Mouse (Mus musculus): ENCODE data around the gene Agrp.
"Not testable (repeated sequence)": the region's sequence is repeated elsewhere in the genome, so short reads cannot be mapped to it uniquely, and the experiment has no call there.

Agrp gene

GRCm38 (mm10) chr8:105602540-105602939 lies 34.7 kb downstream of the Agrp start:
- DNase-seq (ENCODE audit: low read depth in 1 of 2, low spot score in 2 of 2): not testable (repeated sequence)

GRCm38 (mm10) chr8:105601301-105601700 lies 35.9 kb downstream of the Agrp start:
- DNase-seq (ENCODE audit: low read depth in 1 of 2, low spot score in 2 of 2): no peak

- no peak for DNase-seq (ENCODE audit: low read depth in 1 of 2, low spot score in 2 of 2)
Measured at GRCm38 (mm10) chr8:105598777-105599176, 38.4 kb downstream of the Agrp start.

- peak in 1 of 2 experiments; percentile 56 for DNase-seq (ENCODE audit: low read depth in 1 of 2, low spot score in 2 of 2)
Measured at GRCm38 (mm10) chr8:105596362-105597034, 40.7 kb downstream of the Agrp start.

- no peak for DNase-seq (ENCODE audit: low read depth in 1 of 2, low spot score in 2 of 2)
Measured at GRCm38 (mm10) chr8:105594451-105595242, 42.5 kb downstream of the Agrp start.

- DNase-seq (ENCODE audit: low read depth in 1 of 2, low spot score in 2 of 2): no peak
Measured at GRCm38 (mm10) chr8:105593859-105594258, 43.3 kb downstream of the Agrp start.

GRCm38 (mm10) chr8:105592431-105592830 lies 44.8 kb downstream of the Agrp start:
- DNase-seq (ENCODE audit: low read depth in 1 of 2, low spot score in 2 of 2): no peak

- no peak for DNase-seq (ENCODE audit: low read depth in 1 of 2, low spot score in 2 of 2)
Measured at GRCm38 (mm10) chr8:105579719-105580118, 57.5 kb downstream of the Agrp start.

- no peak for DNase-seq (ENCODE audit: low read depth in 1 of 2, low spot score in 2 of 2)
Measured at GRCm38 (mm10) chr8:105575538-105575937, 61.7 kb downstream of the Agrp start.

- DNase-seq (ENCODE audit: low read depth in 1 of 2, low spot score in 2 of 2): no peak
Measured at GRCm38 (mm10) chr8:105574741-105575140, 62.5 kb downstream of the Agrp start.

- DNase-seq (ENCODE audit: low read depth in 1 of 2, low spot score in 2 of 2): no peak
Measured at GRCm38 (mm10) chr8:105573427-105573826, 63.8 kb downstream of the Agrp start.

GRCm38 (mm10) chr8:105571810-105572209 lies 65.4 kb downstream of the Agrp start:
- DNase-seq (ENCODE audit: low read depth in 1 of 2, low spot score in 2 of 2): no peak

- DNase-seq (ENCODE audit: low read depth in 1 of 2, low spot score in 2 of 2): no peak
Measured at GRCm38 (mm10) chr8:105566703-105567595, 70.2 kb downstream of the Agrp start.

- DNase-seq (ENCODE audit: low read depth in 1 of 2, low spot score in 2 of 2): peak; percentile 98 to 99
Measured at GRCm38 (mm10) chr8:105565952-105566702, 71.1 kb downstream of the Agrp start, which contains the start of gene Atp6v0d1. Gene Atp6v0d1 (minus strand): TSS chr8:105566047.

GRCm38 (mm10) chr8:105565401-105565881 lies 71.8 kb downstream of the Agrp start:
- peak in 1 of 2 experiments; percentile 19 for DNase-seq (ENCODE audit: low read depth in 1 of 2, low spot score in 2 of 2)

- peak in 1 of 2 experiments; percentile 25 for DNase-seq (ENCODE audit: low read depth in 1 of 2, low spot score in 2 of 2)
Measured at GRCm38 (mm10) chr8:105564573-105565229, 72.5 kb downstream of the Agrp start.

GRCm38 (mm10) chr8:105563871-105564270 lies 73.3 kb downstream of the Agrp start:
- no peak for DNase-seq (ENCODE audit: low read depth in 1 of 2, low spot score in 2 of 2)

GRCm38 (mm10) chr8:105562863-105563262 lies 74.3 kb downstream of the Agrp start:
- DNase-seq (ENCODE audit: low read depth in 1 of 2, low spot score in 2 of 2): no peak

- DNase-seq (ENCODE audit: low read depth in 1 of 2, low spot score in 2 of 2): no peak
Measured at GRCm38 (mm10) chr8:105555230-105555629, 82.0 kb downstream of the Agrp start.

- no peak for DNase-seq (ENCODE audit: low read depth in 1 of 2, low spot score in 2 of 2)
Measured at GRCm38 (mm10) chr8:105554087-105554486, 83.1 kb downstream of the Agrp start.

Measured in monocyte, adult 2 months (primary cell).